9 mouse cellular contexts compared by ENCODE assay signal in genomic region chr9:43331476-43332471, GRCm38 (mm10). TPM values are rescaled to one million over a fixed set of nuclear protein-coding genes. Genes with fewer than 3 reads are reported as not detected.
DNase-seq lines count a peak whose midpoint lies in the region; ATAC-seq and TF ChIP-seq lines count a peak whose summit lies in the region.
"Had no signal": no experiment of that assay in that cellular context is flagged by ENCODE, and none has a peak within 500 bp of the region (broad histone marks: within the 10 kb centered on the region; RNA-seq: fewer than 3 reads in every experiment).

No protein-coding gene starts in this region.

- no peak for ATAC-seq in hindbrain, embryonic 11.5 days (ENCODE audit: low FRiP score)
- ATAC-seq in hindbrain, embryonic 16.5 days = peak; percentile 85
- peak; percentile 11; the same call in 1 of the 2 replicates for ATAC-seq in lung, postnatal 0 days
- no peak for ATAC-seq in liver, embryonic 12.5 days

- peaks cover 45% of the 10 kb centered on the region for H3K27me3 ChIP-seq in hindbrain, embryonic 10.5 days (ENCODE audit: insufficient read depth, poor library complexity, severe bottlenecking)
- no peaks in the 10 kb centered on the region for H3K27me3 ChIP-seq in hindbrain, embryonic 11.5 days (ENCODE audit: control insufficient read depth, insufficient read depth, low read length)
- H3K27me3 ChIP-seq in hindbrain, embryonic 16.5 days (replicated peaks; ENCODE audit: control insufficient read depth, insufficient read depth, low read length) = peaks cover 3% of the 10 kb centered on the region; the same call in 1 of the 2 replicates
- H3K27me3 ChIP-seq in lung, postnatal 0 days (replicated peaks; ENCODE audit: insufficient read depth, low read length) = no peaks in the 10 kb centered on the region
- peaks cover 14% of the 10 kb centered on the region for H3K27me3 ChIP-seq in liver, embryonic 12.5 days (replicated peaks)
- H3K27me3 ChIP-seq: embryonic facial prominence, embryonic 15.5 days had no signal

- no peak overlapping the region for H3K9ac ChIP-seq in hindbrain, embryonic 11.5 days (ENCODE audit: low read depth, low read length)
- H3K9ac ChIP-seq in hindbrain, embryonic 16.5 days (ENCODE audit: low read depth, low read length) = no peak overlapping the region
- H3K9ac ChIP-seq in lung, postnatal 0 days (replicated peaks; ENCODE audit: low read depth) = no peak overlapping the region
- no peak overlapping the region for H3K9ac ChIP-seq in liver, embryonic 12.5 days
- H3K9ac ChIP-seq: embryonic facial prominence, embryonic 15.5 days had no signal

- H3K4me3 ChIP-seq in hindbrain, embryonic 10.5 days = no peak overlapping the region
- no peak overlapping the region for H3K4me3 ChIP-seq in hindbrain, embryonic 11.5 days (ENCODE audit: low read depth, low read length)
- no peak overlapping the region for H3K4me3 ChIP-seq in hindbrain, embryonic 16.5 days (ENCODE audit: low read length)
- H3K4me3 ChIP-seq in lung, postnatal 0 days (ENCODE audit: low read depth, low read length) = no peak overlapping the region
- H3K4me3 ChIP-seq in liver, embryonic 12.5 days = no peak overlapping the region
- H3K4me3 ChIP-seq: embryonic facial prominence, embryonic 15.5 days had no signal

- no peak for DNase-seq in hindbrain, embryonic 10.5 days (ENCODE audit: low spot score)
- no peak for DNase-seq in hindbrain, embryonic 11.5 days (ENCODE audit: low spot score)
- peak; percentile 18 for DNase-seq in R1 (ENCODE audit: low read depth, low spot score)
- peak; percentile 80 to 86 for DNase-seq in cerebellum, postnatal 25 days
- no peak for DNase-seq in lung, postnatal 0 days (ENCODE audit: low spot score)
- no peak for DNase-seq in embryo, embryonic 10.5 days (ENCODE audit: low spot score)

- no peaks in the 10 kb centered on the region for H3K9me3 ChIP-seq in hindbrain, embryonic 10.5 days
- H3K9me3 ChIP-seq in hindbrain, embryonic 11.5 days (ENCODE audit: control insufficient read depth, low read length) = no peaks in the 10 kb centered on the region
- H3K9me3 ChIP-seq in hindbrain, embryonic 16.5 days (ENCODE audit: control insufficient read depth, low read length) = no peaks in the 10 kb centered on the region
- H3K9me3 ChIP-seq in lung, postnatal 0 days (ENCODE audit: low read length) = no peaks in the 10 kb centered on the region
- no peaks in the 10 kb centered on the region for H3K9me3 ChIP-seq in liver, embryonic 12.5 days (replicated peaks)
- H3K9me3 ChIP-seq: embryonic facial prominence, embryonic 15.5 days had no signal

- H3K27ac ChIP-seq in hindbrain, embryonic 10.5 days = 0 out of 2 replicates have a peak overlapping the region, but pooled peaks have one; percentile 12
- no peak overlapping the region for H3K27ac ChIP-seq in hindbrain, embryonic 11.5 days (ENCODE audit: low read depth, low read length)
- H3K27ac ChIP-seq in hindbrain, embryonic 16.5 days (ENCODE audit: low read depth, low read length) = peak overlapping the region; percentile 66
- no peak overlapping the region for H3K27ac ChIP-seq in lung, postnatal 0 days (ENCODE audit: low read length)
- H3K27ac ChIP-seq in liver, embryonic 12.5 days = no peak overlapping the region
- H3K27ac ChIP-seq: embryonic facial prominence, embryonic 15.5 days had no signal

- 83% methylated on average over 8 of the region's 8 CpGs for WGBS in hindbrain, embryonic 10.5 days
- 77% methylated on average over 8 of the region's 8 CpGs for WGBS in hindbrain, embryonic 11.5 days
- WGBS in hindbrain, embryonic 16.5 days = 51% methylated on average over 8 of the region's 8 CpGs
- WGBS in lung, postnatal 0 days = 60% methylated on average over 8 of the region's 8 CpGs
- 60% methylated on average over 8 of the region's 8 CpGs for WGBS in liver, embryonic 12.5 days (ENCODE audit: insufficient replicate concordance)

- no peak for TF ChIP-seq EP300 in lung, postnatal 0 days (IDR thresholded peaks at IDR 0.05)

- no peak for TF ChIP-seq CTCF in lung, postnatal 0 days (IDR thresholded peaks at IDR 0.05)

- H3K4me1 ChIP-seq in hindbrain, embryonic 10.5 days (replicated peaks) = peaks cover 16% of the 10 kb centered on the region
- H3K4me1 ChIP-seq in hindbrain, embryonic 11.5 days (replicated peaks; ENCODE audit: control insufficient read depth, insufficient read depth, low read length) = no peaks in the 10 kb centered on the region
- peaks cover 13% of the 10 kb centered on the region for H3K4me1 ChIP-seq in hindbrain, embryonic 16.5 days (ENCODE audit: control insufficient read depth, insufficient read depth, low read depth, low read length)
- H3K4me1 ChIP-seq in lung, postnatal 0 days (ENCODE audit: insufficient read depth, low read depth, low read length) = no peaks in the 10 kb centered on the region
- no peaks in the 10 kb centered on the region for H3K4me1 ChIP-seq in liver, embryonic 12.5 days

- no peaks in the 10 kb centered on the region for H3K36me3 ChIP-seq in hindbrain, embryonic 10.5 days
- H3K36me3 ChIP-seq in hindbrain, embryonic 11.5 days (ENCODE audit: control insufficient read depth, insufficient read depth, low read length) = no peaks in the 10 kb centered on the region
- H3K36me3 ChIP-seq in hindbrain, embryonic 16.5 days (ENCODE audit: control insufficient read depth, insufficient read depth, low read length) = no peaks in the 10 kb centered on the region
- no peaks in the 10 kb centered on the region for H3K36me3 ChIP-seq in lung, postnatal 0 days (ENCODE audit: insufficient read depth, low read length)
- H3K36me3 ChIP-seq in liver, embryonic 12.5 days = no peaks in the 10 kb centered on the region
- H3K36me3 ChIP-seq: embryonic facial prominence, embryonic 15.5 days had no signal

- H3K4me2 ChIP-seq in hindbrain, embryonic 11.5 days (replicated peaks; ENCODE audit: low read depth, low read length) = no peak overlapping the region
- no peak overlapping the region for H3K4me2 ChIP-seq in hindbrain, embryonic 16.5 days (ENCODE audit: low read length)
- no peak overlapping the region for H3K4me2 ChIP-seq in lung, postnatal 0 days (replicated peaks; ENCODE audit: low read depth, low read length)
- H3K4me2 ChIP-seq in liver, embryonic 12.5 days = no peak overlapping the region
- H3K4me2 ChIP-seq: embryonic facial prominence, embryonic 15.5 days had no signal

RNA-seq across cellular contexts. Expression of gene Trim29, which starts 21.1 kb away (rescaled TPM):
- polyA plus RNA-seq in hindbrain, embryonic 10.5 days (2016; fragmentation: Nextera tagmentation; extraction: Ambion mirVana) = 1.9 and 2.1 TPM in 2 replicates
- polyA plus RNA-seq in hindbrain, embryonic 11.5 days (2014; fragmentation: Nextera tagmentation; extraction: Ambion mirVana) = 0.82 and 2.4 TPM in 2 replicates
- not detected in 2 replicates for polyA plus RNA-seq in hindbrain, embryonic 16.5 days (2015; fragmentation: Nextera tagmentation; extraction: Ambion mirVana)
- 0.87 and 1.1 TPM in 2 replicates for polyA plus RNA-seq in lung, postnatal 0 days (2015; fragmentation: Nextera tagmentation; extraction: Ambion mirVana)
- not detected in 2 replicates for polyA plus RNA-seq in liver, embryonic 12.5 days (2016; fragmentation: Nextera tagmentation; extraction: Ambion mirVana)

Comparison
In these comparisons a context has a peak if more than half of its experiments do, and no peak if none do; other contexts are left out.
1. H3K27ac ChIP-seq: peak in hindbrain, embryonic 10.5 days (single experiment) and hindbrain, embryonic 16.5 days (single experiment); none in hindbrain, embryonic 11.5 days (single experiment), lung, postnatal 0 days (single experiment) and liver, embryonic 12.5 days (single experiment).
2. ATAC-seq: peak in hindbrain, embryonic 16.5 days (single experiment) and lung, postnatal 0 days (single experiment); none in hindbrain, embryonic 11.5 days (single experiment) and liver, embryonic 12.5 days (single experiment).
3. DNase-seq: peak in R1 (single experiment) and cerebellum, postnatal 25 days (2 of 2); none in hindbrain, embryonic 10.5 days (single experiment), hindbrain, embryonic 11.5 days (single experiment), lung, postnatal 0 days (single experiment) and embryo, embryonic 10.5 days (single experiment).